Mouse (Mus musculus): ENCODE results near the gene Phkg2. TPM values are rescaled to one million over a fixed set of nuclear protein-coding genes. Genes with fewer than 3 reads are reported as not detected.

The Phkg2 gene
- polyA plus RNA-seq, 1 experiment from 2014 or later, result 20.0 TPM

- ATAC-seq (ENCODE audit: insufficient read depth), result no peak
- peaks cover 54% of the 10 kb centered on the region for H3K36me3 ChIP-seq (replicated peaks)
Observed at GRCm38 (mm10) chr7:127604256-127604655, 31.1 kb downstream of the Phkg2 start.

GRCm38 (mm10) chr7:127607150-127607549 lies 34.0 kb downstream of the Phkg2 start:
- peaks cover 52% of the 10 kb centered on the region for H3K36me3 ChIP-seq (replicated peaks)
- H3K27me3 ChIP-seq, result no peaks in the 10 kb centered on the region
- H3K9ac ChIP-seq, result no peak overlapping the region
- no peak for ATAC-seq (ENCODE audit: insufficient read depth)
- no peak overlapping the region for H3K27ac ChIP-seq (replicated peaks)
- no peak overlapping the region for H3K4me2 ChIP-seq
- WGBS (ENCODE audit: insufficient replicate concordance), result 69% methylated on average over 6 of the region's 6 CpGs
- no peak overlapping the region for H3K4me3 ChIP-seq (replicated peaks)
- H3K4me1 ChIP-seq (replicated peaks), result no peaks in the 10 kb centered on the region
- no peaks in the 10 kb centered on the region for H3K9me3 ChIP-seq (replicated peaks)

More at GRCm38 (mm10) chr7:127604256-127604655, 31.1 kb downstream of the Phkg2 start:
- no peak overlapping the region for H3K9ac ChIP-seq
- no peak overlapping the region for H3K4me2 ChIP-seq
- WGBS (ENCODE audit: insufficient replicate concordance), result 78% methylated on average over 10 of the region's 10 CpGs
- no peak overlapping the region for H3K27ac ChIP-seq (replicated peaks)
- no peak overlapping the region for H3K4me3 ChIP-seq (replicated peaks)
- no peaks in the 10 kb centered on the region for H3K4me1 ChIP-seq (replicated peaks)
- no peaks in the 10 kb centered on the region for H3K27me3 ChIP-seq
- H3K9me3 ChIP-seq (replicated peaks), result no peaks in the 10 kb centered on the region

DNA sequence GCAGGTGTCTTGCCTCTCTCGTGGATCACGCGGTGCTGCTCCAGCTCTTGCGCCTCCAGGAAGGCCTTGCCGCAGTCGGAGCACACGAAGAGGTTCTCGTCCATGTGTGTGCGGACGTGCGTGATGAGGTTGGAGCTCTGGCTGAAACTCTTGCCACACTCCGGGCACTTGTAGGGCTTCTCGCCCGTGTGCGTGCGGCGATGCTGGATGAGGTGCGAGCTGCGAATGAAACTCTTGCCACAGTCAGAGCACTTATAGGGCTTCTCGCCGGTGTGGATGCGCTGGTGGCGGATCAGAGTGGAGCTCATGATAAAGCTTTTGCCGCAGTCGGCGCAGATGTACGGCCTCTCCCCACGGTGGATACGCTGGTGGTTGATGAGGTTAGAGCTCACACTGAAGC lies 37.9 kb downstream of the Phkg2 start:
- peaks cover 34% of the 10 kb centered on the region for H3K36me3 ChIP-seq (replicated peaks)
- no peak overlapping the region for H3K9ac ChIP-seq
- H3K27ac ChIP-seq (replicated peaks), result no peak overlapping the region
- no peak overlapping the region for H3K4me2 ChIP-seq
- WGBS (ENCODE audit: insufficient replicate concordance), result 92% methylated on average over 29 of the region's 29 CpGs
- peaks cover 23% of the 10 kb centered on the region for H3K27me3 ChIP-seq
- H3K4me1 ChIP-seq (replicated peaks), result peaks cover 22% of the 10 kb centered on the region
- H3K9me3 ChIP-seq (replicated peaks), result no peaks in the 10 kb centered on the region
- no peak for ATAC-seq (ENCODE audit: insufficient read depth)
- H3K4me3 ChIP-seq (replicated peaks), result no peak overlapping the region

DNA sequence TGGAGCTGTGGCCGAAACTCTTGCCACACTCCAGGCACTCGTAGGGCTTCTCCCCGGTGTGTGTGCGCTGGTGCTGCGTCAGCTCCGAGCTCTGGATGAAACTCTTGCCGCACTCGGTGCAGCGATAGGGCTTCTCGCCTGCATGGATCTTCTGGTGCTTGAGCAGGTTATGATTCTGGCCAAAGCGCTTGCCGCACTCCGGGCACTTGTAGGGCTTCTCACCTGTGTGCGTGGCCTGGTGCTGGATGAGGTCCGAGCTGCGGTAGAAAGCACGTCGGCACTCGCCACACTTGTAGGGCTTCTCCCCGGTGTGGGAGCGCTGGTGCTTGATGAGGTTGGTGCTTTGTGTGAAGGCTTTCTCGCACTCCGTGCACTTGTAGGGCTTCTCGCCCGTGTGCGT lies 38.4 kb downstream of the Phkg2 start:
- 91% methylated on average over 26 of the region's 26 CpGs for WGBS (ENCODE audit: insufficient replicate concordance)
- Histone ChIP-seq H3K27ac (replicated peaks) (no peak overlapping the region), H3K27me3 (peaks cover 23% of the 10 kb centered on the region), H3K4me1 (replicated peaks) (peaks cover 25% of the 10 kb centered on the region), H3K9me3 (replicated peaks) (no peaks in the 10 kb centered on the region), H3K4me3 (replicated peaks) (no peak overlapping the region), H3K4me2 (no peak overlapping the region), H3K9ac (no peak overlapping the region), H3K36me3 (replicated peaks) (peaks cover 34% of the 10 kb centered on the region)
- no peak for ATAC-seq (ENCODE audit: insufficient read depth)

- H3K4me3 ChIP-seq (replicated peaks), result no peak overlapping the region
- peaks cover 23% of the 10 kb centered on the region for H3K27me3 ChIP-seq
- no peak overlapping the region for H3K27ac ChIP-seq (replicated peaks)
- no peaks in the 10 kb centered on the region for H3K9me3 ChIP-seq (replicated peaks)
- peak overlapping the region; percentile 95 for H3K4me2 ChIP-seq
- H3K36me3 ChIP-seq (replicated peaks), result peaks cover 34% of the 10 kb centered on the region
- ATAC-seq (ENCODE audit: insufficient read depth), result no peak
- no peak overlapping the region for H3K9ac ChIP-seq
- WGBS (ENCODE audit: insufficient replicate concordance), result 83% methylated on average over 8 of the region's 8 CpGs
- H3K4me1 ChIP-seq (replicated peaks), result peaks cover 25% of the 10 kb centered on the region
Observed at GRCm38 (mm10) chr7:127613501-127613900, 40.4 kb downstream of the Phkg2 start.

DNA sequence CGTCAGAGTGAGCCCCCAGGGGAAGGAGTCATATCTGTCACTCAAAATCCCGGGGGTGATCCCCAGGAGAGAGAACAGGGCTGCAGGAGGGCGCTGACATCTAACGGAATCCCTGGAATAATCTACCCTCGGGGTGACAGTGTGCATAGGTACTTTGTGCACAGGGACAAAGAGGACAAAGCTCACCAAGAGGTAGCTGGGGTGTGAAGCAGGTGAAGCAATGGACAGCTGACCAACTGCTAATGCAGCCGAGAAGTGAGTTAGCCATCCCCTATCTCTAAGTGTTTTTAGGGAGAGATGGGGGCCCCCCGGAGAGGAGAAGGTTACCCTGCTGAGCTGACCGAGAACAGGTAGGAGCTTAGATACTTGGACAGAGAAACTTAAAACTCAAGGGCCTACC lies 41.0 kb downstream of the Phkg2 start:
- peak; percentile 23; the same call in 1 of the 2 replicates for ATAC-seq (ENCODE audit: insufficient read depth)
- 35% methylated on average over 8 of the region's 8 CpGs for WGBS (ENCODE audit: insufficient replicate concordance)
- peak overlapping the region; percentile 72; the same call in 1 of the 2 replicates for H3K9ac ChIP-seq
- H3K27me3 ChIP-seq, result peaks cover 23% of the 10 kb centered on the region
- H3K9me3 ChIP-seq (replicated peaks), result no peaks in the 10 kb centered on the region
- H3K4me1 ChIP-seq (replicated peaks), result peaks cover 25% of the 10 kb centered on the region
- H3K4me2 ChIP-seq, result peak overlapping the region; percentile 95
- H3K4me3 ChIP-seq (replicated peaks), result peak overlapping the region; percentile 73
- peaks cover 34% of the 10 kb centered on the region for H3K36me3 ChIP-seq (replicated peaks)
- no peak overlapping the region for H3K27ac ChIP-seq (replicated peaks)

DNA sequence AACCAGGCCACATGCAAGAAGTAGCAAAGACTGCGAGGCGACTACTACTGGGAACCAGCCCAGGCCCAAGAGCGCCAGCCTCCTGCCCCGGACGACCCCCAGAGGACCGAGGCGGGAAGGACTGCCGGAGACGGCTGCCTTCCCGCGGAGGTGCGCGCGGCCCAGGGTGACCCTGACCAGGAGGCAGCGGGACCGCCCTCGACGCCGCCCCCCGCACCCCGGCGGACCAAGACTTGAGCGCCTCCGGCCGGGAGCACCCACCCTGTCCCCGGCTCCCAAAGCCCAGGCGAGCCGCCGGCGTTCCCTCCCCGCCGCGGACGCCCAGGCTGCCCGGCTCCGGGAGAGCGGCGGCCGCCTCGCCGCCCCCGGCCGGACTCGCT lies 41.4 kb downstream of the Phkg2 start:
- peaks cover 30% of the 10 kb centered on the region for H3K36me3 ChIP-seq (replicated peaks)
- H3K27me3 ChIP-seq, result peaks cover 23% of the 10 kb centered on the region
- peaks cover 25% of the 10 kb centered on the region for H3K4me1 ChIP-seq (replicated peaks)
- peak overlapping the region; percentile 95 for H3K4me2 ChIP-seq
- no peaks in the 10 kb centered on the region for H3K9me3 ChIP-seq (replicated peaks)
- H3K27ac ChIP-seq (replicated peaks), result peak overlapping the region; percentile 72; the same call in 1 of the 2 replicates
- WGBS (ENCODE audit: insufficient replicate concordance), result under 1% methylated on average over 44 of the region's 44 CpGs
- ATAC-seq (ENCODE audit: insufficient read depth), result peak; percentile 72
- peak overlapping the region; percentile 73 for H3K4me3 ChIP-seq (replicated peaks)
- H3K9ac ChIP-seq, result peak overlapping the region; percentile 72

DNA sequence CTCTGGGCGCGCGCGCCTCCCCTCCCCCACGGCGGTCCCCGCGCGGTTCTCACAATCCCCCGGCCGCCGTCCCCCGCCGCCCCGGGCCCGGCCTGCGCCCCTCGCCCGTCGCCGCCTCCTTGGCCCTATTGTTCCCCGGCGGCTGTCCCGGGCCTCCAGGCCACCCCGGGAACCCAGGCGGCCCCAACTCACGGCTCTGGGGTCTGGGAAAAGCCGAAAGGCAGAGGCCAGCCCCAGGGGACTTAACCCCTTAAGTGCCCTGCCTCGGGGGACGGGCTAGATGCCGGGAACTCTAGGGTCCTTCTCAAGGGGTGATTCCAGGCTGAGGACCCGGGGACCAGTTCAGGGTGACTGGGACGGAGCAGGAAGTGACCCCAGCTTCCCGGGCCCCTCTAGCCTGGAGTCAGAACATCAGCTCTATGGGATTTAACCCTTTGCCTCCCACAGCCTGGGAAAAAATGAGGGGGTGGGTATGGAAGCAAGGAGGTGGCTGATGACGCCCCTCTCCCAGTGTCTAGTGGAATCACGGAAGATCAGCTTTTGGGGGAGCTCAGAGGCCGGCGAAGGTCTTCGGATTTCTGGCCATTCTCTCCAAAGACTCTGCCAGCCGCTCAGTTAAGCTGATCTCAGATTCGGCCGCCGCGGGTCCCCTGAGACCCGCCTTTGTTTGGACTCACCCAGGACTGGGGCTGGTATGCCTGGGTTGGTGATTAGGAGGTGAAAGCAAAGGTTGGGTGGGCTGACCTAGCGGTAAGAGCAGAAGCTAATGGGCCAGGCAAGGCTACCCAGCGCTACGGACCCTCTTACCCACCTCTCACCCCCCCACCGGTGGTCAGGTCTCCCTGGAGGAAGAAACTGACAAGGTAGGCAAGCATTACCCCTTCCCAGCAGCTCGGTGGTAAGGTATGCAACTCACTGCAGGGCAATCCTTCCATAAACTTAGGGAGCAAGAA lies 42.0 kb downstream of the Phkg2 start, which contains the start of gene Zfp629:
Gene Zfp629, minus strand, starts transcription at position 907 of the 953 bp plus-strand sequence.
- Histone ChIP-seq H3K4me2 (peak within 1 kb of the TSS; percentile 95), H3K4me3 (replicated peaks) (peak within 1 kb of the TSS; percentile 73), H3K9ac (peak within 1 kb of the TSS; percentile 72), H3K9me3 (replicated peaks) (no peaks in the 10 kb centered on the region), H3K27ac (replicated peaks) (peak within 1 kb of the TSS; percentile 72; the same call in 1 of the 2 replicates), H3K36me3 (replicated peaks) (peaks cover 26% of the 10 kb centered on the region), H3K4me1 (replicated peaks) (peaks cover 25% of the 10 kb centered on the region), H3K27me3 (peaks cover 23% of the 10 kb centered on the region)
- WGBS (ENCODE audit: insufficient replicate concordance), result 2% methylated on average over 45 of the region's 50 CpGs
- ATAC-seq (ENCODE audit: insufficient read depth), result peak; percentile 68

DNA sequence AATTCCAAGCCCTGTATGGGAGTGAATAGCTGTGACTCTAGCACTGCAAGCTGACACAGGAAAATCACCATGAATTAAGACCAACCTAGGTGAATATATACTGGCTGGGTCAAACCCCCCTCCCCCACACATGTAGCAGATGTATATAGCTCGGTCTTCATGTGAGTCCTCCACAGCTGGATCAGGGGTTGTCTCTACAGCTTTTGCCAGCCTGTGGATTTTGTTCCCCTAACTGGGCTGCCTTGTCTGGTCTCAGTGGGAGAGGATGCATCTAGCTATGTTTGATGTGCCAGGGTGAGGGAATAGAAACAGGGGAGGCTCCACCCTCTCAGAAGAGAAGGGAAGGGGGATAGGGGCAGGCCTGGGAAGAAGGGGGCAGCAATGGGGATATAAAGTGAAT lies 43.2 kb downstream of the Phkg2 start:
- H3K27me3 ChIP-seq, result peaks cover 23% of the 10 kb centered on the region
- H3K4me1 ChIP-seq (replicated peaks), result peaks cover 25% of the 10 kb centered on the region
- no peaks in the 10 kb centered on the region for H3K9me3 ChIP-seq (replicated peaks)
- WGBS (ENCODE audit: insufficient replicate concordance), result 61% methylated on average over 1 of the region's 1 CpGs
- no peak for ATAC-seq (ENCODE audit: insufficient read depth)
- H3K4me2 ChIP-seq, result no peak overlapping the region
- peaks cover 14% of the 10 kb centered on the region for H3K36me3 ChIP-seq (replicated peaks)
- no peak overlapping the region for H3K9ac ChIP-seq
- H3K4me3 ChIP-seq (replicated peaks), result no peak overlapping the region
- H3K27ac ChIP-seq (replicated peaks), result no peak overlapping the region

GRCm38 (mm10) chr7:127616881-127617280 lies 43.7 kb downstream of the Phkg2 start:
- Histone ChIP-seq H3K36me3 (replicated peaks) (peaks cover 9% of the 10 kb centered on the region), H3K27me3 (peaks cover 23% of the 10 kb centered on the region)

GRCm38 (mm10) chr7:127617962-127618361 lies 44.8 kb downstream of the Phkg2 start:
- H3K4me1 ChIP-seq (replicated peaks), result peaks cover 25% of the 10 kb centered on the region
- no peaks in the 10 kb centered on the region for H3K9me3 ChIP-seq (replicated peaks)
- H3K4me2 ChIP-seq, result no peak overlapping the region
- no peak overlapping the region for H3K27ac ChIP-seq (replicated peaks)
- WGBS (ENCODE audit: insufficient replicate concordance), result 76% methylated on average over 2 of the region's 2 CpGs
- H3K27me3 ChIP-seq, result peaks cover 23% of the 10 kb centered on the region
- H3K4me3 ChIP-seq (replicated peaks), result no peak overlapping the region
- no peak for ATAC-seq (ENCODE audit: insufficient read depth)
- no peak overlapping the region for H3K9ac ChIP-seq
- no peaks in the 10 kb centered on the region for H3K36me3 ChIP-seq (replicated peaks)

More at GRCm38 (mm10) chr7:127616881-127617280, 43.7 kb downstream of the Phkg2 start:
- no peak overlapping the region for H3K27ac ChIP-seq (replicated peaks)
- H3K4me1 ChIP-seq (replicated peaks), result peaks cover 25% of the 10 kb centered on the region
- no peak overlapping the region for H3K4me3 ChIP-seq (replicated peaks)
- no peak overlapping the region for H3K4me2 ChIP-seq
- 69% methylated on average over 1 of the region's 1 CpGs for WGBS (ENCODE audit: insufficient replicate concordance)
- no peaks in the 10 kb centered on the region for H3K9me3 ChIP-seq (replicated peaks)
- no peak for ATAC-seq (ENCODE audit: insufficient read depth)
- H3K9ac ChIP-seq, result no peak overlapping the region
